Mouse (Mus musculus): ENCODE results near the gene Creb3l1.

The Creb3l1 gene

DNA sequence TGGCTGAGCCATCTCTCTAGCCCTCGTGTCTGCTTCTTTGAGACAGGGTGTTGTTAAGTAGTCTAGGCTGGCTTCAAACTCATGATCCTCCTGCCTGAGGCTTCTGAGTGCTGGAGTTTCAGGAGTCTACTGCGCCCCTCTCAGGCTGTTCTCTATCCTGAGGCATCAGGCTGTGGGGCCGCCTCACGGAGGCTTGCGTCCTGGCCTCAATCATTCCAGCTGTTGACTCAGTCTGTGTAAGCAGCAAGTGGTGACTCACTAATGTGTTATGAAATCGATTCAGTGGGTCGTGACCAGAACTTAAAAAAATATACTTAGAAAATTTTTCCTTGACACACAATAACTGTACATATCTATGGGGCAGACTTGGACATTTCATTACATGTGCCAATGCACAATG is 19.7 kb downstream of the Creb3l1 start:
- no peak for DNase-seq (ENCODE audit: low read depth, low spot score)

- DNase-seq (ENCODE audit: low read depth, low spot score): no peak
Observed at GRCm38 (mm10) chr2:91997905-91998608, 26.2 kb downstream of the Creb3l1 start.

- no peak for DNase-seq (ENCODE audit: low read depth, low spot score)
Observed at GRCm38 (mm10) chr2:91996006-91996405, 28.3 kb downstream of the Creb3l1 start.

DNA sequence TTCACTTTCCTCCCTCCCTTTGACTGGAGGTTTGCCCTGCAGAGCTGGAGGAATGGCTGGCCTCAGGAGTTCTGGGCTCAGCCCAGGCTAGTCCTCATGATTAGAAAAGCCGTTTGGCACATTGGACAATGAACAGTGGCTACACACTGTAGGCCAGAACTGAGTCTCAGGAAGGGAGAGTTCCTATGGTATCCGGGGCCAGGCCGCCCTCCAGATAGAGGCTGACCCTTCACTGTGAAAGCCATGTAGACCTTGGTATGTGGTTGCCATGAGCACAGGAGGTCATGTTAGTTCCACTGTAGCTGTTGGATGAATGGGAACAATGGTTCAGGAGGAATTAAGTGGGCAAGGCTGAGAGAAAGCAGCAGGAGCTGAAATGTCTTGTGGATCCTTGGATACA is 30.9 kb downstream of the Creb3l1 start:
- no peak for DNase-seq (ENCODE audit: low read depth, low spot score)

DNA sequence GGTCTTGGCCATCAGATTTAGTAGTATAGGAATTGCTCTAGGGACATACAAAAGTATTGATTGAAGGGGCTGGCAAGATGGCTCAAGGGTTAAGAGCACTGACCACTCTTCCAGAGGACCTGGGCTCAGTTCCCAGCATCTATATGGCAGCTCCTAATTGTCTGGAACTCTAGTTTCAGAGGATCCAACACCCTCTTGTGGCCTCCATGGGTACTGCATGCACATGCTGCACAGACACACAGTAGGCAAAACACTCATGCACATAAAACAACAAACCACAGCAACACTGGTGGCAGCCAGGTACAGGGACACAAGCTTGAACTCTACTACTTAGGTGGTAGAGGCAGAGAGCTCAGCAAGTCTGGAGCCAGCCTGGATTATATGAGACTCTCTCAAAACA is 34.6 kb downstream of the Creb3l1 start:
- DNase-seq (ENCODE audit: low read depth, low spot score): no peak

- DNase-seq (ENCODE audit: low read depth, low spot score): peak; percentile 56
Observed at GRCm38 (mm10) chr2:91987542-91987941, 36.8 kb downstream of the Creb3l1 start.

- no peak for DNase-seq (ENCODE audit: low read depth, low spot score)
Observed at GRCm38 (mm10) chr2:91986071-91986470, 38.2 kb downstream of the Creb3l1 start.

GRCm38 (mm10) chr2:91984906-91985525 is 39.3 kb downstream of the Creb3l1 start:
- DNase-seq (ENCODE audit: low read depth, low spot score): no peak

DNA sequence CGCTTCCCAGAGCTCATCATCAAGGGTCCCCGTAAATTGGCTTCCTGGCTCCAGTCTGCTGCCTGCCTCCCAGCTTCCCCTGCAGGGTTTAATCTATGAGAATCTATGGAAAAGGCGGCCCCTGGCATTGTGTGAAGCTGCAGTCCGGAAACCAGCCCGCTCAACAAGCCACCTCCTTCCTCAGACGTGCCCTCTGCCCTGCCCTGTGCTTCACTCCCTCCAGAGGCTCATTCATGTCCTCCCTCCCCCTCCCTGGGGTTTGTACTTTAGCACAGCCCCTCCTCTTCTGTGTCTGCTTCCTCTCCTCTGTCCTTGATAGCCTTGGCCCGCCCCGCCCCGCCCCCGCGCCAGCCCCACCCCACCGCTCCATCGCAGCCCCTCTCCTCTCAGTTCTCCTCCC is 39.9 kb downstream of the Creb3l1 start:
- no peak for DNase-seq (ENCODE audit: low read depth, low spot score)

GRCm38 (mm10) chr2:91980830-91981229 is 43.5 kb downstream of the Creb3l1 start:
- DNase-seq (ENCODE audit: low read depth, low spot score): no peak

- DNase-seq (ENCODE audit: low read depth, low spot score): no peak
Observed at GRCm38 (mm10) chr2:91980245-91980644, 44.1 kb downstream of the Creb3l1 start.

- no peak for DNase-seq (ENCODE audit: low read depth, low spot score)
Observed at GRCm38 (mm10) chr2:91978547-91978946, 45.8 kb downstream of the Creb3l1 start.

DNA sequence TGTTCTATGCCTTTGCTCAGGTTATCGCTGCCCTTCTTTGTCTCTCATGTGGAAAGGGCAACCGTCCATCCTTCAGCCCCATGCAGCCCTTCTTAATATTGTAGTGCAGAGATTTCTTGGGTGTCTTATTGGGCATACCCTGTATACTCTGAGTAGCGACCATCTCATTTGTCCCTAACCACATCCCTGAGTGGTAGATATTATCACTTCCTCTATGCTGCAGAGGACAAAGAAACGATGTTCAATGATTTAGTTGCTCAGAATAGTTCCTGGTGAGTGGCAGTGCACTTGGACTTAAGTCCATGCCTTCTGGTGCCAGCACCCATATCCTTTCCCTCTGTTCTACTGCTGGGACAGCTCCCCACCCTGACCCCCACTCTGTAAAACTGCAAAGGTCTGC is 46.3 kb downstream of the Creb3l1 start:
- DNase-seq (ENCODE audit: low read depth, low spot score): no peak

GRCm38 (mm10) chr2:91975581-91976541 is 48.4 kb downstream of the Creb3l1 start, which contains the start of gene Dgkz:
Gene Dgkz, minus strand, starts transcription at chr2:91975864.
- DNase-seq (ENCODE audit: low read depth, low spot score): no peak

DNA sequence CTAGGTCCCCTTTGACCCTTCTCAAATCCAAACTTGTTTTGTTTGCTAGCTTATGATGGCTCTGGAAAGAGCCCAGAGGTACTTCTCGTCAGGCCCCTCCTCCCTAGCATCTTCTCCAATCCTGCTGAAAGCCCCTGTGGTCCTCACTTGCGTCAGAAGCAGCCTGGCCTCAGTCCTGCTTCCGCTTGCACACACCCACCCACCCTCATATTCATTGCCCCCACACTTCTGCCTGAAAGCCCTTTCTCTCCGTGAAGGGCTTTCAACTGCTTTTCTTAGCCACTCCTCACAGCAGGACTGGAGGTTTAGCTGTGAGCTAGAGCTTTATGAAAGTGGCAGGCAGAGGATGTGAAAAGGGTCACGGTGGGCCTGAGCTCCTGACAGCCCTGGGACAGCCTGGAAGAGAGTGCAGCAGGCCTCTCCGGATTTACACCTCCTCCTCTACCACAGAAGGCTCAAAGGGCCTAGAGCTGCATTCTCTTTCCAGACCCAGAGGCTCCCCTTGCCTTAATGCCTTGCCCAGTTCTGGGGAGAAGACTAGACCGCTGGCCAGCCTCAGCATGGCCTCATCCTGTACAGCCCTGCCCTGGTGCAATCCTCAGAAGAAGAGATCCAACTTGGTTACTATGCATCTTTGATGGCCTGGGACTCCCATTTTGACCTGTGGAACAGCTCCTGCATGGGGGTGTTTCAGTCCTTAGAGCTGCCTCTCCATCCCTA is 50.7 kb downstream of the Creb3l1 start:
- DNase-seq (ENCODE audit: low read depth, low spot score): no peak

DNA sequence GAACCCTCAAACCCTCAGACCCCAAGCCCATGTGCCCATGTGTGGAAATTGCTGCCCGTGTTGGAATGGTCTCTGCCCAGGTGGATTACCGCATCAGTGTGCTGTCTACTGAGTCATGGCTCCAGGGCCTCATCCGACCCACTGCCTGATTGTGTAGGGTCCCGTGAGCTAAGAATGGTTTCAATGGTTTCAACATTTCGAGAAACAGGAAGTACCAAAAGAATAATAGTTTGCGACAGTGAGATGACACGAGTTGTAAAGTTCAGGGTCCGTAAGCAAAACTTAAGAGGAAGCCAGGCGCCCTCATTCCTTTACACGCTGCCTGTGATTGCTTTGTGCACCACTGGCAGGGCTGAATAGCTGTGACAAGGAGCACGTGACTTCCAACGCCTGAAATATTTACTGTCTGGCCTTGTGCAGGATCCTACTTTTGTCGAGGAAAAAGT is 52.2 kb downstream of the Creb3l1 start:
- no peak for DNase-seq (ENCODE audit: low read depth, low spot score)

DNA sequence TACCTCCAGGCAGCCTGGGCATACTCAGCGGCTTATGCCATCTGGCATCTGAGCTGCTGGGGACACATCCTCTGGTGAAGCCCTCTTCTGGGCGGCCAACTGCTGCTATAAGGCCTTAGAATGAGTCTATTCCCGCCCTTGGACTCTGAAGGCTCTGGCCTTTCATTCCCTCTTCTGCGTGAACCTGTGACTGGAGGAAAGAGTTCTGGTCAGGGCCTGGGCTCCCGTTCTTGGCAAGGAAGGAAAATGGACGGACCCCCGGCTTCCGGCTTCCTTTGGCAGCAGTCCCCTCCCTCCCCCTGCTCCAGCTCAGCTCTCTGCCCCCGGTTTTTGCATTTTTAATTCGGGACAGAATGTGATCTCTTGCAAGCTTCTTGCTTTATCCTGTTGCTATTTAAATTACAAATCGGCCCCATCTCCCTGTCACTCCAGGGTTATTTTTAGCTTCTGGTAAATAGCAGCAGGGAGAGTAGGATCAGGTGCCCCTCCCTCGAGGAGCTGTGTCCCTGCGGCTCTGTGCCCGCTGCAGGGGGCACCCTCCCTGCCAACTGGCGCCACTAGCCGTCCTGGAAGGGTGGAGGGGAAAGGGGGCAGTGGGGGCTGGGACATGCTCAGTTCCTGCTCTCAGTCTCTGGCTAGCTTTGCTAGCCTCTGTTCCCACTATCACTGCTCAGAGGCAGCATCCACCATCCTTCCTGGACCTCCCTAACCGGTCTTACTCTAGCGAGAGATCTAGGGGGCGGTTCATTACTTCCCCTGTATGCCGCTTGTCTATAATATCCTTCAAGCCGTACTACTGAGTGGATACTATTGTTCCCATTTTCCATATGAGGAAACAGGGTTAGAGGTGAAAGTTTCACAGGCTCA is 52.8 kb downstream of the Creb3l1 start:
- DNase-seq (ENCODE audit: low read depth, low spot score): no peak

DNA sequence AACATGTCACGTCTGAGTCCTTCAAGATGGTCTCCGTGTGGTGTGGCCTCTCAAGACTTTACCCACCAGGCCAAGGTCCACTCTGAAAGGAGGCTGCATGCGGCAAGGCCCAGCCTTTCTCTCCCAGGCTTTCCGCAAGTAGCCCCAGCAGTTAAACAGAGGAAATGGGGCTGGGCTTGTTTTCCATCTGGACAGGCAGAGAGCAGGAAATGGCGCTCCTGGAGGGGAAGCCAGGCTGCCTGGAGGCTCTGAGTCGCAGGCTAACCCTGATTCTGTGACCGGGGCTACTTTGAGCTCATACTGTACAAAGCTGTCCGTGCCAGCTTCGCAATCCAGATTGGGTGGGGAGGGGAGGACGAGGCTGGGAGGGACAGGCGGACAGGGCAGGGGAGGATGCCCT is 56.3 kb downstream of the Creb3l1 start:
- DNase-seq (ENCODE audit: low read depth, low spot score): no peak

DNA sequence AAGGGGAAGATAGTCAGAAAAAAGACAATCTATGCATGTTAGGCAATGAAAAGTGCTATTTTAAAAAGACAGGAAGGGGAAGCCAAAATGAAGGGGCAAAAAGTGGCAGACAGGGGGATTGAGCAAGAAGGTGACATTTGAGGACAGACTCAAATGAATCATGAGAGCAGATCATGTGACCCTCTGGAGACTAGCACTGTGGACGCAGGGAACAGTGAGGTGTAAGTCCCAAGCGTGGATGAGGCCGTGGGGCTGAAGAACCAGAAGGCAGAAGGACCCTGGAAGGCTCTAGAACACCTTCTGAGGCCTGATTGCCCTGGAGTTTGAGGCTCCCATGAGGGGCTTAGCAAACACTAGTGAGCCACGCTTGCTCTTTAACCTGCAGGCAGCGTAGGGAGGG is 57.9 kb downstream of the Creb3l1 start:
- no peak for DNase-seq (ENCODE audit: low read depth, low spot score)

GRCm38 (mm10) chr2:91965417-91965816 is 58.9 kb downstream of the Creb3l1 start:
- no peak for DNase-seq (ENCODE audit: low read depth, low spot score)

All from retina, adult 2 months (tissue).